Mouse (Mus musculus): ENCODE data around the gene Clmn. TPM values are rescaled to one million over a fixed set of nuclear protein-coding genes. Genes with fewer than 3 reads are reported as not detected.
"Not testable (repeated sequence)": the region's sequence is repeated elsewhere in the genome, so short reads cannot be mapped to it uniquely, and the experiment has no call there.

Clmn gene
- polyA plus RNA-seq, 1 experiment from 2014 or later = 0.17 TPM

DNA sequence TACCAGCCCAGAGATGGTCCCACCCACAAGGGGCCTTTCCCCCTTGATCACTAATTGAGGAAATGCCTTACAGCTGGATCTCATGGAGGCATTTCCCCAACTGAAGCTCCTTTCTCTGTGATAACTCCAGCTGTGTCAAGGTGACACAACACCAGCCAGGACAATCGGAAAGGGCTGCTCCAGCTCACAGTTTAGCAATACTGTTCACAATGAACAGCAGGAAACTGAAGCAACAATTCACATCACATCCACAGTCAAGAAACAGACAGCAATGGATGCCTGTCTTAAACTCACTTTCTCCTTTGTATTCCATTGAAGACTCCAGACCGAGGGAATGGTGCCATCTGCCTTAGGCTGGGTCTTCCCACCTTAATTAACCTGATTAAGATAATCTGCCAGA lies 138.4 kb downstream of the Clmn start:
- peaks cover 83% of the 10 kb centered on the region for H3K36me3 ChIP-seq
- not testable (repeated sequence) for H3K4me2 ChIP-seq; H3K4me3 ChIP-seq (replicated peaks); H3K9me3 ChIP-seq (replicated peaks); H3K9ac ChIP-seq; H3K27ac ChIP-seq; H3K27me3 ChIP-seq; DNase-seq; ATAC-seq (ENCODE audit: low read depth); H3K4me1 ChIP-seq (replicated peaks)
- 85% methylated on average over 2 of the region's 2 CpGs for WGBS (ENCODE audit: insufficient replicate concordance)

DNA sequence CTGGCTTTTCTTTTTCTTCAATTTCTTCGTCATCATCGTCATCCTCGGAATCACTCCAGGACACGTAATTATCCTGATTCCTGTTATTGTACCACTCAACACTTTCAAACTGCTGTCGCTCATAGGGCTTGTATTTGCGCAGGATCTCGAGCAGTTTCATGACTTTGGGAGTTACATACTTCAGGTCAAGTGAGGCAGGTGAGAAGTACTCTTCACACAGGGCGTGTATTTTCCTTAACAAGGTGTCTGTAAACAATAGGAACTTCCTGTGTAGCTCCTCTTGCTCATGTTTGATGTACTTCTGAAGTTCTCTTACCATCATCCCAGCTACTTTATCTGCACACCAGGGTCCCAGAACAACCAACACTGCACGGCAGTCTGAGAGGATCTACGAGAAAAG lies 142.8 kb downstream of the Clmn start:
- peaks cover 65% of the 10 kb centered on the region for H3K36me3 ChIP-seq
- DNase-seq = no peak
- H3K9ac ChIP-seq = no peak overlapping the region
- no peak overlapping the region for H3K4me3 ChIP-seq (replicated peaks)
- 85% methylated on average over 10 of the region's 10 CpGs for WGBS (ENCODE audit: insufficient replicate concordance)
- H3K27me3 ChIP-seq = no peaks in the 10 kb centered on the region
- ATAC-seq (ENCODE audit: low read depth) = no peak
- no peaks in the 10 kb centered on the region for H3K4me1 ChIP-seq (replicated peaks)
- H3K9me3 ChIP-seq (replicated peaks) = no peaks in the 10 kb centered on the region
- H3K27ac ChIP-seq = no peak overlapping the region
- H3K4me2 ChIP-seq = no peak overlapping the region

DNA sequence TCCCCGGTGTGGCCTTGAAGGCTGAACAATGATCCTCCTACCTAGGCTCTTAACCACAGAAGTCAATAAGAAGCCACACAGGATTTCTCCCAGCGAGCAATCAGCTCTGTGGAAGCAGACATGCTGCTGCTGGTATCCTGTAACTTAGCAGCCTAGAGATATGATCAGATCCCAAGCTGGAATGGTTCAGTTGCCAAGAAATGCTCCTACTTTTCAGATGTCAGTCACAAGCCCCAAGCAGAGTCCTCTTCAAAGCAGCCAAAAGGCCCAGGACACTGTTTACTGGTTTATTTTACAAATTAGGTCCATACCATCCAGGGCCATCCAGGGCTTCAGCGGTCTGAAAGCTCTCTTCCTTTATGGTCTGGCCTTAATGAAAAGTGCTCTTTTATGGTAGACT lies 143.9 kb downstream of the Clmn start:
- no peaks in the 10 kb centered on the region for H3K27me3 ChIP-seq
- no peak overlapping the region for H3K9ac ChIP-seq
- 75% methylated on average over 3 of the region's 3 CpGs for WGBS (ENCODE audit: insufficient replicate concordance)
- no peak overlapping the region for H3K4me2 ChIP-seq
- no peak overlapping the region for H3K4me3 ChIP-seq (replicated peaks)
- peaks cover 66% of the 10 kb centered on the region for H3K36me3 ChIP-seq
- H3K9me3 ChIP-seq (replicated peaks) = no peaks in the 10 kb centered on the region
- ATAC-seq (ENCODE audit: low read depth) = no peak
- H3K4me1 ChIP-seq (replicated peaks) = no peaks in the 10 kb centered on the region
- DNase-seq = no peak
- no peak overlapping the region for H3K27ac ChIP-seq

DNA sequence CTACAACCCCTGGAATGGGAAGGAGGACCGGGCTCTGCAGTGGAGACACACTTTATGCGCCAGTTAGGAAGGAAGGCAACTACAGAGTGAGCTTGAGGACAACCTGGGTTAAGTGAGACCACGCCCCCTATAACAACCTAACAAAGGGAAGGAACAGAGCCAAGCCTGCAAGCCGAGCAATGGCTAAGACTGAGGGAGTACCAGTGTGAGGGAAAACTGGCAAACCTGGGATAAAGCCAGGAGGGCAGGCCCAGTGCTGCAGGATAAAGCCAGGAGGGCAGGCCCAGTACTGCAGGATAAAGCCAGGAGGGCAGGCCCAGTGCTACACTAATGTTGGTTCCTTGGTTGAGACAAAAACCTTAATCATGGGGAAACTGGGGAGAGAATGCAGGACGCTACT lies 145.9 kb downstream of the Clmn start:
- Histone ChIP-seq H3K9me3 (replicated peaks) (no peaks in the 10 kb centered on the region), H3K27ac (no peak overlapping the region), H3K9ac (no peak overlapping the region), H3K4me2 (no peak overlapping the region), H3K27me3 (no peaks in the 10 kb centered on the region), H3K4me1 (replicated peaks) (no peaks in the 10 kb centered on the region), H3K36me3 (peaks cover 68% of the 10 kb centered on the region), H3K4me3 (replicated peaks) (no peak overlapping the region)
- ATAC-seq (ENCODE audit: low read depth) (no peak), DNase-seq (no peak)
- WGBS (ENCODE audit: insufficient replicate concordance) = 81% methylated on average over 5 of the region's 5 CpGs

DNA sequence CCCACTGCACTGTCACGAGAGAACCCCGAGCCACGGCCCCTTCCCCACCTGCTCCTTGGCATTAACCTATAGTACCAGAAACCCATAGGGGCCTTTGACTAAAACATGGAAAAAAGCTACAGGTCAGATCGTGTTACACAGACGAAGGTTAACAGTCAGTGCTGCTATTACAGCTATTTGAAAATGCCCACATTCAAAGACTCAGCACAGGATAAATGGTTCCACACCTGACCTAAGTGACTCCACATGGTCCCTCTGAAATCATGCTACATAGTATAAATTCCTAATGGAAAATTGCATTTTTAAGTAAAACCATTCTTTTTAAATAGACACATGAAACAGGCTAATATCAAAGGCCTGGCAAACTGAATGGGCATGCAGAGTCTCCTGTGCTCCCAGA lies 148.5 kb downstream of the Clmn start:
- no peak for DNase-seq
- Histone ChIP-seq H3K9me3 (replicated peaks) (no peaks in the 10 kb centered on the region), H3K27ac (no peak overlapping the region), H3K27me3 (no peaks in the 10 kb centered on the region), H3K4me2 (no peak overlapping the region), H3K4me1 (replicated peaks) (no peaks in the 10 kb centered on the region), H3K36me3 (peaks cover 69% of the 10 kb centered on the region), H3K9ac (no peak overlapping the region), H3K4me3 (replicated peaks) (no peak overlapping the region)
- no peak for ATAC-seq (ENCODE audit: low read depth)
- 86% methylated on average over 5 of the region's 5 CpGs for WGBS (ENCODE audit: insufficient replicate concordance)

DNA sequence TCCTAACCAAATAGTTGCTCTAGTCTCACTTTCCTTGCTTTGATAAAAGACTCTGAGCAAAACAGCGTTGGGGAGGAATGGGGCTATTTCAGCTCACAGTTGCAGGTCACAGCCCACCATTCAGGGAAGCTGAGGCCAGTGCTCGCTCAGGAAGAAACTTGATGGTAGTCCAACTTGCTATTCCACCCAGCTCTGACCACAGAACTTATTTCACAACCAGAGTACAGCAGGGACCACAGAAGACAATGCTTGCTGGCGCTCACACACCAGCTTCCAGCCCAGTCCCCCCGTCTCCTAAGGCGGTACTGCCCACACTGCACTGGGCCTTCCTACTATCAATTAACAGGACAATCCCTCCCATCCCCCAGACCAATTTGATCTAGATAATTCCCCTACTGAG lies 149.4 kb downstream of the Clmn start:
- H3K4me2 ChIP-seq = no peak overlapping the region
- ATAC-seq (ENCODE audit: low read depth) (no peak), DNase-seq (no peak)
- H3K36me3 ChIP-seq = peaks cover 72% of the 10 kb centered on the region
- no peak overlapping the region for H3K9ac ChIP-seq
- 78% methylated on average over 5 of the region's 5 CpGs for WGBS (ENCODE audit: insufficient replicate concordance)
- no peaks in the 10 kb centered on the region for H3K4me1 ChIP-seq (replicated peaks)
- no peaks in the 10 kb centered on the region for H3K9me3 ChIP-seq (replicated peaks)
- H3K27me3 ChIP-seq = no peaks in the 10 kb centered on the region
- H3K27ac ChIP-seq = no peak overlapping the region
- H3K4me3 ChIP-seq (replicated peaks) = no peak overlapping the region

Other genes starting within 250 kb of the Clmn start
- gene Dicer1, start 113.1 kb downstream of the Clmn start, polyA plus RNA-seq (2015; fragmentation: Nextera tagmentation; extraction: Ambion mirVana) = 14.5 and 15.8 TPM in 2 replicates
- 2.0 TPM in 2 replicates for gene Syne3, start 144.7 kb upstream of the Clmn start, polyA plus RNA-seq (2015; fragmentation: Nextera tagmentation; extraction: Ambion mirVana)
- 591 and 653 TPM in 2 replicates for gene Glrx5, start 167.6 kb upstream of the Clmn start, polyA plus RNA-seq (2015; fragmentation: Nextera tagmentation; extraction: Ambion mirVana)

Data from liver, embryonic 13.5 days (tissue).